Mouse (Mus musculus): ENCODE measurements around the gene Il17rb. TPM values are rescaled to one million over a fixed set of nuclear protein-coding genes. Genes with fewer than 3 reads are reported as not detected.

Gene Il17rb
- polyA plus RNA-seq, 1 experiment from 2014 or later, result 6.6 TPM

DNA sequence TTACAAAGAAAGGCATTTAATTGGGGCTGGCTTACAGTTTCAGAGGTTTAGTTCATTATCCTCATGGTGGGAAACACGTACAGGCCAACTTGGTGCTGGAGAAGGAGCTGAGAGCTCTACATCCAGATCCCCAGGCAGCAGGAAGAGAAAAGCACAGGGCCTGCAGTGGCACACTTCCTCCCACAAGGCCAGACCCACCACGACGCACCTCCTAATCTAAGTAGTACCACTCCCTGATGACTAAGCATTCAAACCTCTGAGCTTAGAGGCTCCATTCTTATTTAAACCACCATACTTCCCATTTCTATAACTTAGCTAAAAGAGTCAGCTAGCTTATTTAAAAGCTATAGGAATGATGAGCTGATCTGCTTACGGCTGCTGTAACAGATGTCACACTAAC, 57.9 kb downstream of the Il17rb start:
- H3K36me3 ChIP-seq (ENCODE audit: control insufficient read depth, insufficient read depth), result no peaks in the 10 kb centered on the region

GRCm38 (mm10) chr14:29946761-29947309, 61.9 kb downstream of the Il17rb start:
- Histone ChIP-seq H3K27me3 (ENCODE audit: control insufficient read depth, insufficient read depth, low read depth, low read length) (no peaks in the 10 kb centered on the region), H3K27ac (ENCODE audit: low read length) (no peak overlapping the region), H3K9me3 (replicated peaks; ENCODE audit: control insufficient read depth, low read length) (no peaks in the 10 kb centered on the region), H3K36me3 (ENCODE audit: control insufficient read depth, insufficient read depth) (no peaks in the 10 kb centered on the region), H3K4me3 (ENCODE audit: low read depth, low read length) (no peak overlapping the region), H3K9ac (ENCODE audit: low read depth, low read length) (no peak overlapping the region), H3K4me1 (ENCODE audit: control insufficient read depth, low read depth, low read length) (no peaks in the 10 kb centered on the region), H3K4me2 (ENCODE audit: low read depth, low read length) (no peak overlapping the region)
- no peak for ATAC-seq (ENCODE audit: low read depth)
- WGBS (ENCODE audit: insufficient replicate concordance), result 52% methylated on average over 5 of the region's 5 CpGs

More for the DNA sequence above, 57.9 kb downstream of the Il17rb start:
- ATAC-seq (ENCODE audit: low read depth), result no peak
- Histone ChIP-seq H3K4me3 (ENCODE audit: low read depth, low read length) (no peak overlapping the region), H3K27ac (ENCODE audit: low read length) (no peak overlapping the region), H3K4me1 (ENCODE audit: control insufficient read depth, low read depth, low read length) (no peaks in the 10 kb centered on the region), H3K27me3 (ENCODE audit: control insufficient read depth, insufficient read depth, low read depth, low read length) (no peaks in the 10 kb centered on the region), H3K9me3 (replicated peaks; ENCODE audit: control insufficient read depth, low read length) (no peaks in the 10 kb centered on the region), H3K4me2 (ENCODE audit: low read depth, low read length) (no peak overlapping the region), H3K9ac (ENCODE audit: low read depth, low read length) (no peak overlapping the region)
- 19% methylated on average over 4 of the region's 4 CpGs for WGBS (ENCODE audit: insufficient replicate concordance)

Small RNA genes lying within 50 kb of the gene (microRNA-seq; reads per million reads assigned to microRNA genes)
- not detected for gene Mir6947

Other genes with a start within 250 kb of the Il17rb start
- gene Selenok, start 40.6 kb downstream of the Il17rb start, polyA plus RNA-seq (2015; fragmentation: Nextera tagmentation; extraction: Ambion mirVana), result 154 and 164 TPM in 2 replicates
- 22.4 and 23.5 TPM in 2 replicates for gene Actr8, start 30.6 kb downstream of the Il17rb start, polyA plus RNA-seq (2015; fragmentation: Nextera tagmentation; extraction: Ambion mirVana)
- gene Chdh, start 127 bp upstream of the Il17rb start, polyA plus RNA-seq (2015; fragmentation: Nextera tagmentation; extraction: Ambion mirVana), result 6.4 and 6.9 TPM in 2 replicates

Data from liver, embryonic 16.5 days (tissue).